Mouse (Mus musculus) ES-E14 (cell line): ENCODE measurements around the gene Tasp1.

Experiments
- CHD2 ChIP-seq: IDR thresholded peaks from 2 replicates; pipeline ENCODE4 v1.6.1; 2014; ENCODE audit warnings: mild to moderate bottlenecking, low read depth, low read length, inconsistent platforms
- HCFC1 ChIP-seq: IDR thresholded peaks from 2 replicates; pipeline ENCODE4 v1.6.1; 2012; ENCODE audit warnings: low read length, inconsistent platforms, borderline replicate concordance; ENCODE audit not compliant: insufficient read depth
- MAFK ChIP-seq: IDR thresholded peaks from 2 replicates; pipeline ENCODE4 v1.6.1; 2014; ENCODE audit warnings: mild to moderate bottlenecking, low read depth, low read length, inconsistent platforms; ENCODE audit not compliant: insufficient read depth
- ZC3H11A ChIP-seq: IDR thresholded peaks from 2 replicates; pipeline ENCODE4 v1.6.1; 2012; ENCODE audit warnings: low read depth, mild to moderate bottlenecking, inconsistent platforms, low read length, borderline replicate concordance
- ZNF384 ChIP-seq: IDR thresholded peaks from 2 replicates; pipeline ENCODE4 v1.6.1; 2012; ENCODE audit warnings: low read depth, low read length, inconsistent platforms

- TF ChIP-seq HCFC1 (no peak), ZC3H11A (no peak), MAFK (no peak), ZNF384 (no peak), CHD2 (no peak)
Measured at GRCm38 (mm10) chr2:139841359-139841758, 225.2 kb downstream of the Tasp1 start.
